Mouse (Mus musculus) heart, postnatal 0 days (tissue): ENCODE data around the gene Cnot4. TPM values are rescaled to one million over a fixed set of nuclear protein-coding genes. Genes with fewer than 3 reads are reported as not detected.
"Not testable (repeated sequence)": the region's sequence is repeated elsewhere in the genome, so short reads cannot be mapped to it uniquely, and the experiment has no call there.

Experiments used
- ATAC-seq: fragments of 200-750 bp; cut with Nextera tagmentation; 2 replicates; pipeline ENCODE4 v1.8.0; 2017; ENCODE audit warnings: low read depth, moderate number of reproducible peaks, moderate library complexity; ENCODE audit not compliant: insufficient read depth
- DNase-seq: peaks from one replicate; pipeline ENCODE4 v3.0.0-alpha.2; 2016; ENCODE audit warnings: low spot score
- H3K27ac ChIP-seq: fragments of 300-500 bp; sonication (generic); 2 replicates; pipeline ENCODE4 v1.5.1; 2014; ENCODE audit warnings: low read depth, mild to moderate bottlenecking
- H3K27me3 ChIP-seq: fragments of 300-500 bp; sonication (generic); 2 replicates; pipeline ENCODE4 v1.6.1; 2014; ENCODE audit warnings: low read length, mixed read lengths; ENCODE audit not compliant: control insufficient read depth, insufficient read depth
- H3K36me3 ChIP-seq: fragments of 300-500 bp; sonication (generic); replicated peaks from 2 replicates; pipeline ENCODE4 v1.6.1; 2014; ENCODE audit warnings: low read length, mixed read lengths; ENCODE audit not compliant: control insufficient read depth, insufficient read depth
- H3K4me1 ChIP-seq: fragments of 300-500 bp; sonication (generic); 2 replicates; pipeline ENCODE4 v1.6.1; 2014; ENCODE audit warnings: antibody characterized with exemption; ENCODE audit not compliant: control insufficient read depth, insufficient read depth
- H3K4me2 ChIP-seq: fragments of 300-500 bp; sonication (generic); 2 replicates; pipeline ENCODE4 v1.6.1; 2014; ENCODE audit warnings: low read depth, mild to moderate bottlenecking, low read length, moderate library complexity
- H3K4me3 ChIP-seq: fragments of 300-500 bp; sonication (generic); 2 replicates; pipeline ENCODE4 v1.5.1; 2014; ENCODE audit warnings: low read depth, low read length
- H3K9ac ChIP-seq: fragments of 300-500 bp; sonication (generic); replicated peaks from 2 replicates; pipeline ENCODE4 v1.6.1; 2014; ENCODE audit warnings: low read depth, low read length, mixed read lengths
- H3K9me3 ChIP-seq: fragments of 300-500 bp; sonication (generic); replicated peaks from 2 replicates; pipeline ENCODE4 v1.6.1; 2016; ENCODE audit warnings: low read length; ENCODE audit not compliant: control insufficient read depth
- CTCF ChIP-seq: IDR thresholded peaks from 2 replicates; pipeline ENCODE4 v1.5.1; 2016; ENCODE audit warnings: antibody characterized with exemption, control low read depth, low read depth
- EP300 ChIP-seq: IDR thresholded peaks from 2 replicates; pipeline ENCODE4 v1.6.1; 2016; ENCODE audit warnings: antibody characterized with exemption, low read depth
- WGBS: fragments of 180-500 bp; shearing (Covaris S2); extraction: QIAGEN DNeasy Blood & Tissue Kit; methylation state at CpG from one replicate; pipeline ENCODE4 v1.1.7; 2014; 5-methylcytosine and 5-hydroxymethylcytosine counted together
- polyA plus RNA-seq: library from polyadenylated mRNA; unstranded; fragments of >200 nt; fragmentation: Nextera tagmentation; extraction: Ambion mirVana; gene quantifications from 2 replicates; pipeline ENCODE4 v1.2.1, GENCODE M21; 2015
- total RNA-seq: library from RNA; depleted of rRNA; stranded (reverse); fragments of >200 nt; gene quantifications from 2 replicates; pipeline ENCODE4 v1.2.3, GENCODE M21; 2014; ENCODE audit warnings: low replicate concordance; rRNA removed

Cnot4 gene
- 10.2 and 13.3 TPM in 2 replicates for total RNA-seq
- polyA plus RNA-seq = 15.0 and 17.4 TPM in 2 replicates

DNA sequence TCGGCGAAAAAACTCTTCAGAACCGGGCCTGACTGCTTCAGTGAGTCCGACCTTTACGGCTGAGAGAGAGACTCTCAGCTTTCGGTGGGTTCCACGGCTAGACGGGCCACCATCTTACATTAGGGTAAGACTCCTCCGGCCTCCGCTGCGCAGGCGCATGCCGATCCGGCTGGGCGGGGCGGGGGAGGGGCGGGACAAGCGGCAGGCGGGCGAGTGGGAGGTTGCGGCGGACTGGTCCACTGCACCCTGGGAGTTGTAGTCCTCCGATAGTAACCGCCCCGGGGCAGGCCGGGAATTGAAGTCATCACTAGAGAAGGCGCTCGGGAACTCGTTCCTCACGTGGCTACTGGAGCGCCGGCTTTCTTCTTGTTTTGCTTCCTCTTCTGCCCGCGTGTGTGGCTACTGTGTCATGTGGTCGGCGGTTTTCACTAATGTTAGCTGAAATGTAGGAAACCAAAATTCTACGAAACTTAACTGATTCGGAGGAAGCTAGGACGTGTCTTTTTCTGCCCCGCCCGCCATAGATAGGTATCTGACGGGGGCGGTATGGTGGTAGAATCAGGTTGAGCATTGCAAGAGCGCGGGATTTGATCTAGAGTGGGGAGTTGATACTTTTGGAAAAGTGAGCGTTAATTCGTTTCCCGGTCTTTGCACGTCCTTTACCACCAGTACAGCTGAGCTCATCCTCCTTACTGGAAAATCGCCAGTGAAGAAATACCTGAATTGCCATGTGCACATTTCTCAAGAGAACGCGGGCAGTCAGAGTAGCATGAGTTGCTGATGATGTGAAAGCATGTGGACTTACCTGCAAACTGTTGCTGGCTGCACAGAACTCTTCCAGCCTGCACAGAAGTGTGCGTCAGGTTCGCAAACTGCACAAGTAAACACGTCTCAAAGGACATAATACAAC lies at the start of gene Cnot4:
Cnot4 (minus strand) TSS at position 146 of the 910 bp plus-strand sequence.
- Histone ChIP-seq H3K4me1 (peaks cover 10% of the 10 kb centered on the region), H3K9me3 (no peaks in the 10 kb centered on the region), H3K4me2 (peak within 1 kb of the TSS; percentile 93), H3K9ac (peak within 1 kb of the TSS; percentile 84), H3K36me3 (no peaks in the 10 kb centered on the region), H3K27ac (peak within 1 kb of the TSS; percentile 92), H3K4me3 (peak within 1 kb of the TSS; percentile 90), H3K27me3 (no peaks in the 10 kb centered on the region)
- TF ChIP-seq EP300 (peak; percentile 55; the same call in 1 of the 2 replicates), CTCF (no peak)
- DNase-seq (peak; percentile 99), ATAC-seq (peak; percentile 99)
- under 1% methylated on average over 55 of the region's 55 CpGs for WGBS

- not testable (repeated sequence) for H3K4me2 ChIP-seq, H3K4me1 ChIP-seq, DNase-seq, H3K4me3 ChIP-seq, H3K27me3 ChIP-seq, ATAC-seq, H3K9me3 ChIP-seq, H3K27ac ChIP-seq, H3K36me3 ChIP-seq, H3K9ac ChIP-seq
- WGBS = 99% methylated on average over 3 of the region's 3 CpGs
Observed at GRCm38 (mm10) chr6:35179299-35179698, 45.8 kb upstream of the Cnot4 start.

- Histone ChIP-seq H3K27ac (peak overlapping the region; percentile 95), H3K4me3 (peak overlapping the region; percentile 91), H3K4me2 (peak overlapping the region; percentile 94), H3K27me3 (no peaks in the 10 kb centered on the region), H3K36me3 (no peaks in the 10 kb centered on the region), H3K9ac (peak overlapping the region; percentile 85), H3K9me3 (no peaks in the 10 kb centered on the region), H3K4me1 (peaks cover 4% of the 10 kb centered on the region; the same call in 1 of the 2 replicates)
- no peak for TF ChIP-seq CTCF
- no peak for TF ChIP-seq EP300
- ATAC-seq (peak; percentile 51), DNase-seq (peak; percentile 39)
- WGBS = under 1% methylated on average over 61 of the region's 69 CpGs
Observed at GRCm38 (mm10) chr6:35177650-35178272, 44.2 kb upstream of the Cnot4 start.

GRCm38 (mm10) chr6:35176979-35177649 lies 43.6 kb upstream of the Cnot4 start, which contains the start of gene Nup205:
Gene Nup205, plus strand, starts transcription at chr6:35177421.
- H3K27me3 ChIP-seq = no peaks in the 10 kb centered on the region
- peak within 1 kb of the TSS; percentile 91 for H3K4me3 ChIP-seq
- H3K4me1 ChIP-seq = peaks cover 4% of the 10 kb centered on the region; the same call in 1 of the 2 replicates
- no peaks in the 10 kb centered on the region for H3K36me3 ChIP-seq
- peak; percentile 94 for ATAC-seq
- peak within 1 kb of the TSS; percentile 94 for H3K4me2 ChIP-seq
- peak within 1 kb of the TSS; percentile 95 for H3K27ac ChIP-seq
- TF ChIP-seq EP300 (no peak), CTCF (no peak)
- peak within 1 kb of the TSS; percentile 85 for H3K9ac ChIP-seq
- H3K9me3 ChIP-seq = no peaks in the 10 kb centered on the region
- WGBS = 4% methylated on average over 34 of the region's 34 CpGs
- peak; percentile 91 for DNase-seq

- no peak for DNase-seq
- TF ChIP-seq EP300 (no peak), CTCF (no peak)
- H3K9me3 ChIP-seq = no peaks in the 10 kb centered on the region
- no peak overlapping the region for H3K4me2 ChIP-seq
- no peak overlapping the region for H3K9ac ChIP-seq
- WGBS = 77% methylated on average over 4 of the region's 4 CpGs
- H3K4me3 ChIP-seq = no peak overlapping the region
- H3K27me3 ChIP-seq = no peaks in the 10 kb centered on the region
- H3K27ac ChIP-seq = no peak overlapping the region
- peaks cover 2% of the 10 kb centered on the region; the same call in 1 of the 2 replicates for H3K4me1 ChIP-seq
- no peak for ATAC-seq
- H3K36me3 ChIP-seq = no peaks in the 10 kb centered on the region
Observed at GRCm38 (mm10) chr6:35173181-35173580, 39.7 kb upstream of the Cnot4 start.
